Mouse (Mus musculus): ENCODE measurements around the gene Rgs17. TPM values are rescaled to one million over a fixed set of nuclear protein-coding genes. Genes with fewer than 3 reads are reported as not detected.
"Not testable (repeated sequence)": the region's sequence is repeated elsewhere in the genome, so short reads cannot be mapped to it uniquely, and the experiment has no call there.

Gene Rgs17
- total RNA-seq (2021): 10 to 100 TPM; 72.5 to 77.4 TPM

- intact Hi-C loops (cut with DNase I): loop anchor here (5.0 kb wide), 2 partner anchors 55 to 70 kb away; no protein-coding TSS in a partner anchor
- peak; percentile 81 to 82 for DNase-seq (ENCODE audit: low spot score in 2 of 2)
Measured at GRCm38 (mm10) chr10:5922294-5922828, at the start of gene Rgs17. Gene Rgs17, minus strand, starts transcription at chr10:5922400.

- DNase-seq (ENCODE audit: low spot score in 2 of 2): no peak
- intact Hi-C loops (cut with DNase I): no loop called here
Measured at GRCm38 (mm10) chr10:5967655-5968054, 45.5 kb upstream of the Rgs17 start.

- intact Hi-C loops (cut with DNase I); DNase-seq (ENCODE audit: low spot score in 2 of 2): not testable (repeated sequence)
Measured at GRCm38 (mm10) chr10:5953787-5954186, 31.6 kb upstream of the Rgs17 start.

GRCm38 (mm10) chr10:5924261-5924660, 2.1 kb upstream of the Rgs17 start:
- DNase-seq (ENCODE audit: low spot score in 2 of 2): peak in 1 of 2 experiments; percentile 62
- intact Hi-C loops (cut with DNase I): loop anchor here (5.0 kb wide), 2 partner anchors 57 to 72 kb away; no protein-coding TSS in a partner anchor

- intact Hi-C loops (cut with DNase I): loop anchor here (5.0 kb wide), 2 partner anchors 56 to 71 kb away; no protein-coding TSS in a partner anchor
- peak; percentile 22 to 65 for DNase-seq (ENCODE audit: low spot score in 2 of 2)
Measured at GRCm38 (mm10) chr10:5923096-5923495, 896 bp upstream of the Rgs17 start.

GRCm38 (mm10) chr10:5921771-5922170, 429 bp downstream of the Rgs17 start:
- intact Hi-C loops (cut with DNase I): loop anchor here (5.0 kb wide), 2 partner anchors 54 to 69 kb away; no protein-coding TSS in a partner anchor
- DNase-seq (ENCODE audit: low spot score in 2 of 2): peak in 1 of 2 experiments; percentile 13

GRCm38 (mm10) chr10:5921031-5921551, 1.1 kb downstream of the Rgs17 start:
- intact Hi-C loops (cut with DNase I): loop anchor here (5.0 kb wide), 2 partner anchors 54 to 69 kb away; no protein-coding TSS in a partner anchor
- peak; percentile 38 to 54 for DNase-seq (ENCODE audit: low spot score in 2 of 2)

GRCm38 (mm10) chr10:5904399-5904798, 17.8 kb downstream of the Rgs17 start:
- intact Hi-C loops (cut with DNase I): no loop called here
- peak in 1 of 2 experiments; percentile 42 for DNase-seq (ENCODE audit: low spot score in 2 of 2)

GRCm38 (mm10) chr10:5901777-5902176, 20.4 kb downstream of the Rgs17 start:
- intact Hi-C loops (cut with DNase I): no loop called here
- no peak for DNase-seq (ENCODE audit: low spot score in 2 of 2)

GRCm38 (mm10) chr10:5900731-5901130, 21.5 kb downstream of the Rgs17 start:
- intact Hi-C loops (cut with DNase I): no loop called here

GRCm38 (mm10) chr10:5877106-5877505, 45.1 kb downstream of the Rgs17 start:
- DNase-seq (ENCODE audit: low spot score in 2 of 2): peak in 1 of 2 experiments; percentile 76
- intact Hi-C loops (cut with DNase I): no loop called here

More at GRCm38 (mm10) chr10:5900731-5901130, 21.5 kb downstream of the Rgs17 start:
- no peak for DNase-seq (ENCODE audit: low spot score in 2 of 2)

GRCm38 (mm10) chr10:5871081-5871480, 51.1 kb downstream of the Rgs17 start:
- intact Hi-C loops (cut with DNase I): no loop called here
- no peak for DNase-seq (ENCODE audit: low spot score in 2 of 2)

- intact Hi-C loops (cut with DNase I): loop anchor here (5.0 kb wide), 1 partner anchor 54 kb away; the partner anchor contains the start of gene Rgs17
- DNase-seq (ENCODE audit: low spot score in 2 of 2): peak; percentile 33 to 82
Measured at GRCm38 (mm10) chr10:5867981-5868552, 54.1 kb downstream of the Rgs17 start.

- intact Hi-C loops (cut with DNase I): loop anchor here (5.0 kb wide), 1 partner anchor 56 kb away; the partner anchor contains the start of gene Rgs17
- peak in 1 of 2 experiments; percentile 15 for DNase-seq (ENCODE audit: low spot score in 2 of 2)
Measured at GRCm38 (mm10) chr10:5865996-5866395, 56.2 kb downstream of the Rgs17 start.

GRCm38 (mm10) chr10:5862669-5863068, 59.5 kb downstream of the Rgs17 start:
- intact Hi-C loops (cut with DNase I): loop anchor here (5.0 kb wide), 1 partner anchor 45 kb away; no protein-coding TSS in a partner anchor
- no peak for DNase-seq (ENCODE audit: low spot score in 2 of 2)

GRCm38 (mm10) chr10:5860849-5861248, 61.4 kb downstream of the Rgs17 start:
- intact Hi-C loops (cut with DNase I): loop anchor here (5.0 kb wide), 1 partner anchor 46 kb away; no protein-coding TSS in a partner anchor
- DNase-seq (ENCODE audit: low spot score in 2 of 2): no peak

GRCm38 (mm10) chr10:5859729-5860128, 62.5 kb downstream of the Rgs17 start:
- intact Hi-C loops (cut with DNase I): loop anchor here (5.0 kb wide), 1 partner anchor 48 kb away; no protein-coding TSS in a partner anchor
- DNase-seq (ENCODE audit: low spot score in 2 of 2): no peak

GRCm38 (mm10) chr10:5857996-5858549, 64.1 kb downstream of the Rgs17 start:
- DNase-seq (ENCODE audit: low spot score in 2 of 2): no peak
- intact Hi-C loops (cut with DNase I): no loop called here

- DNase-seq (ENCODE audit: low spot score in 2 of 2): peak in 1 of 2 experiments; percentile 64
- intact Hi-C loops (cut with DNase I): loop anchor here (5.0 kb wide), 1 partner anchor 69 kb away; the partner anchor contains the start of gene Rgs17
Measured at GRCm38 (mm10) chr10:5853290-5853868, 68.8 kb downstream of the Rgs17 start.

All from left cerebral cortex, postnatal 25 days (tissue).